8 mouse cellular contexts compared by ENCODE assay signal in the genomic region with DNA sequence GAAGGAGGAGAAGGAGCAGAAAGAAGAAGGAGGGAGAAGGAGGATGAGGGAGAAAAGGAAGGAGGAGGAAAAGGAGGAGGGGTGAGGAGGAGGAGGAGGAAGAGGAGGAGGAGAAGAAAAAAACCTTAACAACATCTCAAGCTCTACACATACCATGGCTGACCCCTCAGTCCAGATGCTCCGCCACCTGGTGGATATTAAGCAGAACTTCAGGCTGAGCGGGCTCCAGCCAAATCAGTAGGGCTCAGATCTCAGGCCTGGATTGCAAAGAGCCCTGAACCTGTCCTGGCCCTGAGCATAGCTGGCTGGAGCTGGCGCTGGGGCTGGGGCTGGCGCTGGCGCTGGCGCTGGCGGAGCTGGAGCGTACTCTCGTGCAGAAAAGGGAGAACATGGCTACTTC. TPM values are rescaled to one million over a fixed set of nuclear protein-coding genes. Genes with fewer than 3 reads are reported as not detected.
DNase-seq lines count a peak whose midpoint lies in the region; ATAC-seq lines count a peak whose summit lies in the region.

No protein-coding gene starts in this region.

- peaks cover 3% of the 10 kb centered on the region; the same call in 1 of the 2 replicates for H3K27me3 ChIP-seq in liver, embryonic 11.5 days (replicated peaks; ENCODE audit: control insufficient read depth, insufficient read depth, low read length)

- H3K9me3 ChIP-seq in liver, embryonic 11.5 days (ENCODE audit: control insufficient read depth, low read length): no peaks in the 10 kb centered on the region

- no peak overlapping the region for H3K9ac ChIP-seq in liver, embryonic 11.5 days (ENCODE audit: low read depth, low read length)

- no peaks in the 10 kb centered on the region for H3K36me3 ChIP-seq in liver, embryonic 11.5 days (ENCODE audit: control insufficient read depth, insufficient read depth, low read length)

- peak; percentile 91 for DNase-seq in 3T3-L1 (ENCODE audit: low read depth, low spot score)
- peak; percentile 61 for DNase-seq in Muller cell, postnatal 12 days (ENCODE audit: inconsistent ontology term)
- DNase-seq in cerebellum, adult 9-11 months: peak; percentile 59
- peak; percentile 64 for DNase-seq in gastrocnemius, postnatal 10 days
- DNase-seq in liver, embryonic 11.5 days (ENCODE audit: low spot score): peak; percentile 57
- DNase-seq in neural tube, embryonic 10.5 days (ENCODE audit: extremely low spot score, low spot score): peak; percentile 74
- peak; percentile 72 for DNase-seq in testis, postnatal 10 days (ENCODE audit: low spot score)

- H3K4me1 ChIP-seq in liver, embryonic 11.5 days (replicated peaks; ENCODE audit: control insufficient read depth, insufficient read depth, low read length): no peaks in the 10 kb centered on the region

- no peak overlapping the region for H3K27ac ChIP-seq in liver, embryonic 11.5 days (ENCODE audit: low read depth, low read length)

- no peak overlapping the region for H3K4me3 ChIP-seq in liver, embryonic 11.5 days (ENCODE audit: low read depth, low read length)

- peak; percentile 67 for ATAC-seq in inflammation-experienced regulatory T-cells, adult 6 months
- peak; percentile 70; the same call in 1 of the 2 replicates for ATAC-seq in liver, embryonic 11.5 days (replicated peaks; ENCODE audit: low FRiP score)

- H3K4me2 ChIP-seq in liver, embryonic 11.5 days: no peak overlapping the region

- 4% methylated on average over 9 of the region's 9 CpGs for WGBS in liver, embryonic 11.5 days

RNA-seq across cellular contexts. Expression of a gene that starts 14.7 kb away (rescaled TPM):
- total RNA-seq in gastrocnemius, postnatal 10 days (2021): not detected
- not detected for polyA plus RNA-seq in inflammation-experienced regulatory T-cells, adult 6 months (2017; shearing (Covaris generic))
- polyA plus RNA-seq in liver, embryonic 11.5 days (2014; fragmentation: Nextera tagmentation; extraction: Ambion mirVana): 2.1 and 3.9 TPM in 2 replicates

RNA-seq across cellular contexts. Expression of a gene that starts 27.1 kb away (rescaled TPM):
- 10 to 100 TPM; 21.1 to 26.3 TPM for total RNA-seq in gastrocnemius, postnatal 10 days (2021)
- not detected for polyA plus RNA-seq in inflammation-experienced regulatory T-cells, adult 6 months (2017; shearing (Covaris generic))
- 11.4 and 11.8 TPM in 2 replicates for polyA plus RNA-seq in liver, embryonic 11.5 days (2014; fragmentation: Nextera tagmentation; extraction: Ambion mirVana)

RNA-seq across cellular contexts. Expression of a gene that starts 29.7 kb away (rescaled TPM):
- total RNA-seq in gastrocnemius, postnatal 10 days (2021): 1 to 10 TPM in 1 of 2 experiments, under 1 TPM in 1; 0.82 to 1.9 TPM
- polyA plus RNA-seq in inflammation-experienced regulatory T-cells, adult 6 months (2017; shearing (Covaris generic)): under 1 TPM in 2 of 3 experiments, not detected in 1; 0.49 to 0.59 TPM
- 6.5 and 6.9 TPM in 2 replicates for polyA plus RNA-seq in liver, embryonic 11.5 days (2014; fragmentation: Nextera tagmentation; extraction: Ambion mirVana)

RNA-seq across cellular contexts. Expression of a gene that starts 37.7 kb away (rescaled TPM):
- 10 to 100 TPM; 19.0 to 28.7 TPM for total RNA-seq in gastrocnemius, postnatal 10 days (2021)
- polyA plus RNA-seq in inflammation-experienced regulatory T-cells, adult 6 months (2017; shearing (Covaris generic)): 100 to 1,000 TPM; 152 to 315 (median 248) TPM
- 25.3 and 31.5 TPM in 2 replicates for polyA plus RNA-seq in liver, embryonic 11.5 days (2014; fragmentation: Nextera tagmentation; extraction: Ambion mirVana)

RNA-seq across cellular contexts. Expression of a gene that starts 41.7 kb away (rescaled TPM):
- 10 to 100 TPM; 32.6 to 48.1 TPM for total RNA-seq in gastrocnemius, postnatal 10 days (2021)
- polyA plus RNA-seq in inflammation-experienced regulatory T-cells, adult 6 months (2017; shearing (Covaris generic)): 10 to 100 TPM in 2 of 3 experiments, 1 to 10 TPM in 1; 6.8 to 11.1 (median 10.8) TPM
- polyA plus RNA-seq in liver, embryonic 11.5 days (2014; fragmentation: Nextera tagmentation; extraction: Ambion mirVana): 19.5 and 23.2 TPM in 2 replicates

Comparison
In these comparisons a context has a peak if more than half of its experiments do, and no peak if none do; other contexts are left out.
1. RNA of a gene that starts 27.1 kb away (polyA plus RNA-seq): 11.4 to 11.8 TPM in liver, embryonic 11.5 days; not detected in inflammation-experienced regulatory T-cells, adult 6 months; every median in the first group is over 10 times any median in the second.
2. Peak in every context shown above with its lines, with median percentiles within 50 percentile points of each other: DNase-seq.